Mouse (Mus musculus): ENCODE measurements around the gene Adamts17. TPM values are rescaled to one million over a fixed set of nuclear protein-coding genes. Genes with fewer than 3 reads are reported as not detected.

The Adamts17 gene
- polyA plus RNA-seq, 1 experiment from 2014 or later, result 0.06 TPM

DNA sequence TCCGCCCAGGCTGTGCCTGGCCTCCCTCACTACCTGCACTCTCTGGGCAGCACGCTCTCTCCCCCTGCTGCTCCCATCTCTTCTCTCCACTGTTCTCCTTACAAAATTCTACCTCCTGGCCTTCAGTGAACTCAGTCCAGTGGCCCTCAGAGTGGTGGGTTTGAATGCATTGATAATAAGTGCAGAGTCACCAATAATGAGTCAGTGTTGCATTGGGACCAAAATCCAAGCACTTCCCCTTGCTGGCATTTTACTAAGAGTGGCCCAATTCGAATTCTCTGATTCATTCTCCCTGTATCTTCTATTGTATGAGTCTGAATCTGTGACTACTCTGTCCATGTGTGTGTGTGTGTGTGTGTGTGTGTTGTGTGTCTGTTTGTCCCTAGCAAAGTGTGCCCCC, 32.7 kb upstream of the Adamts17 start:
- ATAC-seq (ENCODE audit: low read depth), result no peak
- Histone ChIP-seq H3K4me2 (ENCODE audit: low read depth, low read length) (no peak overlapping the region), H3K27me3 (ENCODE audit: control insufficient read depth, insufficient read depth, low read depth, low read length) (no peaks in the 10 kb centered on the region), H3K36me3 (ENCODE audit: control insufficient read depth, insufficient read depth) (no peaks in the 10 kb centered on the region), H3K9me3 (replicated peaks; ENCODE audit: control insufficient read depth, low read length) (no peaks in the 10 kb centered on the region), H3K27ac (ENCODE audit: low read length) (no peak overlapping the region), H3K4me3 (ENCODE audit: low read depth, low read length) (no peak overlapping the region), H3K4me1 (ENCODE audit: control insufficient read depth, low read depth, low read length) (no peaks in the 10 kb centered on the region), H3K9ac (ENCODE audit: low read depth, low read length) (no peak overlapping the region)
- WGBS (ENCODE audit: insufficient replicate concordance), result 39% methylated on average over 3 of the region's 3 CpGs

DNA sequence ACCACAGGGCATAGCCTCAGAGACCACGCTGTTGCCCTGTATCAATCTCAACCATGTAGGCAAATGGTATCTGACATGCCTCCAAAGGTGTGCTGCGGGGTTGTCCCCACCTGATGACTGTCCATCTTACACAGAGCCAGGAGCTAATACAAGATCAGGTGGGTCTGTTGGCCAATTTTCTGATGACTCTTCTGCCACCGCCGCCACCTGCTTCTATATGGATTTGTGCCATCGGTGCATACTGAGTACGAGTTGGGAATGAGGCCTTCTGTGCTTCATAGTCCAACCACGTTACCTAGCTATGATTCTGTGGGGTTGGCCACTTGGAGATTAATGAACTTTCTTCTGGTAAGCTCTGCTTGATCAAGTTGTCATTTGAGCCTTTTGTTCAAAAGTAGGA, 29.1 kb upstream of the Adamts17 start:
- Histone ChIP-seq H3K4me3 (ENCODE audit: low read depth, low read length) (no peak overlapping the region), H3K9ac (ENCODE audit: low read depth, low read length) (no peak overlapping the region), H3K4me1 (ENCODE audit: control insufficient read depth, low read depth, low read length) (no peaks in the 10 kb centered on the region), H3K36me3 (ENCODE audit: control insufficient read depth, insufficient read depth) (no peaks in the 10 kb centered on the region), H3K9me3 (replicated peaks; ENCODE audit: control insufficient read depth, low read length) (no peaks in the 10 kb centered on the region), H3K27ac (ENCODE audit: low read length) (no peak overlapping the region), H3K27me3 (ENCODE audit: control insufficient read depth, insufficient read depth, low read depth, low read length) (no peaks in the 10 kb centered on the region), H3K4me2 (ENCODE audit: low read depth, low read length) (no peak overlapping the region)
- ATAC-seq (ENCODE audit: low read depth), result no peak
- 76% methylated on average over 7 of the region's 7 CpGs for WGBS (ENCODE audit: insufficient replicate concordance)

DNA sequence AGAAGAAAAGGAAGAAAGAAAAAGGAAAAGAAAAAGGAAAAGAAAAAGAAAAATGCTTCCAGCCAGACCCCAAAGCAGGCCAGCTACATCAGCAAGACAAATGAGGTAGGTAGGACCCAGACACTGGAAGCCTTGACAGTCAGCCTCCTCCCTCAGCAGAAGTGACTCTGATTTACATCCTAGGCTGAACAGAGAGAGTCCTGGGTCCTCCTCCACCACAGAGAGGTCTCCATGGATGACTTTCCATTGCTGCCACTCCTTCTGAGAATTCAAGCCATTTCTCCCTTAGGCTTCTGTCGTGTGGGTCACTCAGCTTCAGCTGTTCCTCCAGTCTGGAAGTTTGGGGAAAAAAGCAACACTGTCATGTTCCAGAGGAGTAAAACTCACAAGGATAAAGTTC, 28.2 kb upstream of the Adamts17 start:
- 63% methylated on average over 1 of the region's 1 CpGs for WGBS (ENCODE audit: insufficient replicate concordance)
- ATAC-seq (ENCODE audit: low read depth), result no peak
- Histone ChIP-seq H3K4me2 (ENCODE audit: low read depth, low read length) (no peak overlapping the region), H3K4me3 (ENCODE audit: low read depth, low read length) (no peak overlapping the region), H3K27ac (ENCODE audit: low read length) (no peak overlapping the region), H3K9me3 (replicated peaks; ENCODE audit: control insufficient read depth, low read length) (no peaks in the 10 kb centered on the region), H3K36me3 (ENCODE audit: control insufficient read depth, insufficient read depth) (no peaks in the 10 kb centered on the region), H3K9ac (ENCODE audit: low read depth, low read length) (no peak overlapping the region), H3K27me3 (ENCODE audit: control insufficient read depth, insufficient read depth, low read depth, low read length) (no peaks in the 10 kb centered on the region), H3K4me1 (ENCODE audit: control insufficient read depth, low read depth, low read length) (no peaks in the 10 kb centered on the region)

DNA sequence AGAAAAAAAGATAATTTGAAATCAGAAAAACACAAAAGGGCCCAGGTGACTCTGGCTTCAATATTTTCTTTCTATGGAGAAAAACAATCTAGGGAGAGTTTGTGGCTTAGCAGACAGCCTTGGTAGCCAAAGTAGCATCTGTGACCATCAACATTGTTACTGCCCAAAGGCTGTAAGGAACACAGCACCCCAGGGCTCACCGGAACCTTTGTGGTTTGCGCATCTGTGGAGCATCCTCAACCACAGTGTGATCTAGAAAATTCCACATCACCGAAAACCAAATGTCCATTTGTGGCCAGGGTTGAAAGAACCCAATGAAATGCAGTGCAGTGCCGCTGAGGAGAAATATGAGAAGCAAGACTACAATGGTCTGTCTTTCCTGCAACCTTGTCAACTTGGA, 27.2 kb upstream of the Adamts17 start:
- no peak for ATAC-seq (ENCODE audit: low read depth)
- no peaks in the 10 kb centered on the region for H3K9me3 ChIP-seq (replicated peaks; ENCODE audit: control insufficient read depth, low read length)

DNA sequence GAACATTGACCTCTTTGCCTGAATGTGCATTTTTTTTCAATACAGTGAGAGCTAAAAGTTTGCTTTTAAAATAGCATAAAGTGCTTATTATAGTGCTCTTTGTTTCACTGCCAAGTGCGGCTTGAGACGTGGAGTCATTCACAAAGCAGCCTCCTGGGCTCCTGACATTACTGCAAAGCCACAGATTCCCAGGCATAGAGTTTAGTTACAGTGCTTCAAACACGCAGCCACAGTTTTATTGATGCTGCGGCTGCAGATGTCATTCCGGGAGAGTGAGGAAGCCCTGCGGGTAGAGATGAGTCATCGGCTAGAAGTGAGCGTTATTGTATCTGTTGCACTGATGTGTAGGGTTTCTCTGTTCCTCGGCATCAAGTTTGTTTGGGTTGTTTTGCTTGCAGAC, 26.8 kb upstream of the Adamts17 start:
- H3K27ac ChIP-seq (ENCODE audit: low read length), result no peak overlapping the region
- H3K27me3 ChIP-seq (ENCODE audit: control insufficient read depth, insufficient read depth, low read depth, low read length), result no peaks in the 10 kb centered on the region
- no peak for ATAC-seq (ENCODE audit: low read depth)
- no peak overlapping the region for H3K4me3 ChIP-seq (ENCODE audit: low read depth, low read length)
- no peaks in the 10 kb centered on the region for H3K36me3 ChIP-seq (ENCODE audit: control insufficient read depth, insufficient read depth)
- no peaks in the 10 kb centered on the region for H3K4me1 ChIP-seq (ENCODE audit: control insufficient read depth, low read depth, low read length)
- 30% methylated on average over 9 of the region's 9 CpGs for WGBS (ENCODE audit: insufficient replicate concordance)
- H3K4me2 ChIP-seq (ENCODE audit: low read depth, low read length), result no peak overlapping the region
- H3K9me3 ChIP-seq (replicated peaks; ENCODE audit: control insufficient read depth, low read length), result no peaks in the 10 kb centered on the region
- no peak overlapping the region for H3K9ac ChIP-seq (ENCODE audit: low read depth, low read length)

More for the DNA sequence above, 27.2 kb upstream of the Adamts17 start:
- Histone ChIP-seq H3K4me2 (ENCODE audit: low read depth, low read length) (no peak overlapping the region), H3K27me3 (ENCODE audit: control insufficient read depth, insufficient read depth, low read depth, low read length) (no peaks in the 10 kb centered on the region), H3K4me1 (ENCODE audit: control insufficient read depth, low read depth, low read length) (no peaks in the 10 kb centered on the region), H3K4me3 (ENCODE audit: low read depth, low read length) (no peak overlapping the region), H3K27ac (ENCODE audit: low read length) (no peak overlapping the region), H3K36me3 (ENCODE audit: control insufficient read depth, insufficient read depth) (no peaks in the 10 kb centered on the region), H3K9ac (ENCODE audit: low read depth, low read length) (no peak overlapping the region)
- 68% methylated on average over 4 of the region's 4 CpGs for WGBS (ENCODE audit: insufficient replicate concordance)

DNA sequence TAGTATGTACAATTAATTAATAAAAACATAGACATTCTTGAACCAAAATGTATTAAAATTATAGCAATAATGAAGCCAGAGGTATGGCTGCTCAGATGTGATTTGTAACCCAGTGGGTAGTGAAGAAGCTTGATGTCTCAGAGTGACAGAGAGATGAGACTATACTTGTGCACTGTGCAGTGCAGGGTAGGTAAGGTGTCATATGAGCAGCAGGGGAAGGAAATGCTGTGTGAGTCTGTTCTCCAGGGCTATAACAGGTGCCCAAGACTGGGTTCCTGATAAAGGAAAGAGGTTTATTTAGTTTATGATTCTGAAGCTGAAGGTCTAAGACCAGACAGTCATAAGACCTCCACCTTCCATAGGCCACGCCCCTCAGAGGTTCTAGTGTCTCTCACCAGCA, 26.4 kb upstream of the Adamts17 start:
- Histone ChIP-seq H3K9ac (ENCODE audit: low read depth, low read length) (no peak overlapping the region), H3K4me3 (ENCODE audit: low read depth, low read length) (no peak overlapping the region), H3K4me2 (ENCODE audit: low read depth, low read length) (no peak overlapping the region), H3K9me3 (replicated peaks; ENCODE audit: control insufficient read depth, low read length) (no peaks in the 10 kb centered on the region), H3K27ac (ENCODE audit: low read length) (no peak overlapping the region), H3K36me3 (ENCODE audit: control insufficient read depth, insufficient read depth) (no peaks in the 10 kb centered on the region), H3K4me1 (ENCODE audit: control insufficient read depth, low read depth, low read length) (no peaks in the 10 kb centered on the region), H3K27me3 (ENCODE audit: control insufficient read depth, insufficient read depth, low read depth, low read length) (no peaks in the 10 kb centered on the region)
- ATAC-seq (ENCODE audit: low read depth), result no peak
- 34% methylated on average over 1 of the region's 1 CpGs for WGBS (ENCODE audit: insufficient replicate concordance)

DNA sequence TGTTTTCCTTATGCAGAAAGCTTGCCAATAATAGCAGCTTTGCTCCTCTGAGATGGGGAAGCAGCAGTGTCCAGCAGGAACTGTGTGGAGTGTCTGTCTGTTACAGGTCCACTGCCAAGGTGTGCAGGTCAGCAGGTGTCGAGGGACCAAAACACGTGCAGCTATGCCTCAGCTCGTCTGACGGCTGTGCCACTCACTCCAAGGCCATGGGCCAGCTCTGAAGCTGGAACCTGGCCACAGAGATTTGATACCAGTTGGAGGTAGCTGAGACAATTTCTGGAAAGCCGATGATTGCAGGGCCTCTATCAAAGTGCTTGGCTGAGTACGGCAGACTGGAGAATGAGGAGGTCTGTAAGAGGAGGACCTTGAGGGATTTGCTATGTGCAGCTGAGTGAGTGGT, 24.0 kb upstream of the Adamts17 start:
- ATAC-seq (ENCODE audit: low read depth), result no peak

DNA sequence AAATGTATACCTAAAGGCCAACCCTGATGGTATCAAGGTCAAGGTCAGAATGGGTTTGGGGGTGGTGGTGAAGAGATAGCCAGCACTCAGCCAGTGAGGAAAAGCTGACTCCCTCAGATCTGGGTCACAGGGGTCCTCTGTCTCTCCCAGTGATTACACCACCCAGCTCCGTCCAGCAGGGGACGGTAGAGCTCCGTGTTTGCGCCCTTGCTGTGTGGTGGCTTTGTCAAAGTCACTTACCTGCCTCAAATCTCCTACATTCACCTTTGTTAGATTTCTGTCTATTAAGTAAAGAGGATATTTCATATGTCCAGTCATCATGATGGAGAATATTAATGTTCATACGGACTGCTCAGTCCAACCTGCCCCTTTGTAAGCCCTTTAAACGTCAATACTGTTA, 19.5 kb upstream of the Adamts17 start:
- ATAC-seq (ENCODE audit: low read depth), result no peak
- H3K27ac ChIP-seq (ENCODE audit: low read length), result no peak overlapping the region

More for the DNA sequence above, 24.0 kb upstream of the Adamts17 start:
- Histone ChIP-seq H3K27me3 (ENCODE audit: control insufficient read depth, insufficient read depth, low read depth, low read length) (no peaks in the 10 kb centered on the region), H3K4me2 (ENCODE audit: low read depth, low read length) (no peak overlapping the region), H3K4me1 (ENCODE audit: control insufficient read depth, low read depth, low read length) (no peaks in the 10 kb centered on the region), H3K9me3 (replicated peaks; ENCODE audit: control insufficient read depth, low read length) (no peaks in the 10 kb centered on the region), H3K4me3 (ENCODE audit: low read depth, low read length) (no peak overlapping the region), H3K36me3 (ENCODE audit: control insufficient read depth, insufficient read depth) (no peaks in the 10 kb centered on the region), H3K27ac (ENCODE audit: low read length) (no peak overlapping the region), H3K9ac (ENCODE audit: low read depth, low read length) (no peak overlapping the region)
- WGBS (ENCODE audit: insufficient replicate concordance), result 66% methylated on average over 6 of the region's 6 CpGs

DNA sequence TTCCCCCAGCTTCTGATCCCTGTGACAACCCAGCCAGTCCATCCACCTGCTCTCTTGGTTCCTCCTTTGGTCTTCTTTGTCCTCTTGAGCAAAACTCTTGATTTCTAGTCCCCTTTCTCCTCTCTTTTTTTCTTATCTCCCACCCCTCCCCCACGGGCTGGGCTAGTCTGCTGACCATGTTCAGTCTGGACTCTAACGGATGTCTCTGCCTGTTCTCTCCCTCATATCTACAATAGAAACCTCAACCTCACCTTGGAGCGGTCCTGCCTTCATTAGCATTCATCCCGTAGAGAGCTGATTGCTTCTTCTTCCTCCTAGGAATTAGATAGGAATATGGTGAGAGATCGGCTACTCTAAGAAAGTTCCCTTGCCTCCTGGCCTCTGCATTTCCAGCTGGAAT, 8.7 kb upstream of the Adamts17 start:
- no peak overlapping the region for H3K27ac ChIP-seq (ENCODE audit: low read length)
- no peak overlapping the region for H3K4me2 ChIP-seq (ENCODE audit: low read depth, low read length)
- no peaks in the 10 kb centered on the region for H3K9me3 ChIP-seq (replicated peaks; ENCODE audit: control insufficient read depth, low read length)
- H3K4me3 ChIP-seq (ENCODE audit: low read depth, low read length), result no peak overlapping the region
- ATAC-seq (ENCODE audit: low read depth), result no peak
- H3K4me1 ChIP-seq (ENCODE audit: control insufficient read depth, low read depth, low read length), result no peaks in the 10 kb centered on the region
- H3K36me3 ChIP-seq (ENCODE audit: control insufficient read depth, insufficient read depth), result no peaks in the 10 kb centered on the region
- no peaks in the 10 kb centered on the region for H3K27me3 ChIP-seq (ENCODE audit: control insufficient read depth, insufficient read depth, low read depth, low read length)
- no peak overlapping the region for H3K9ac ChIP-seq (ENCODE audit: low read depth, low read length)
- 45% methylated on average over 5 of the region's 5 CpGs for WGBS (ENCODE audit: insufficient replicate concordance)

More for the DNA sequence above, 19.5 kb upstream of the Adamts17 start:
- no peak overlapping the region for H3K9ac ChIP-seq (ENCODE audit: low read depth, low read length)
- H3K27me3 ChIP-seq (ENCODE audit: control insufficient read depth, insufficient read depth, low read depth, low read length), result no peaks in the 10 kb centered on the region
- H3K36me3 ChIP-seq (ENCODE audit: control insufficient read depth, insufficient read depth), result no peaks in the 10 kb centered on the region
- no peaks in the 10 kb centered on the region for H3K4me1 ChIP-seq (ENCODE audit: control insufficient read depth, low read depth, low read length)
- 22% methylated on average over 6 of the region's 6 CpGs for WGBS (ENCODE audit: insufficient replicate concordance)
- H3K9me3 ChIP-seq (replicated peaks; ENCODE audit: control insufficient read depth, low read length), result no peaks in the 10 kb centered on the region
- H3K4me3 ChIP-seq (ENCODE audit: low read depth, low read length), result no peak overlapping the region
- H3K4me2 ChIP-seq (ENCODE audit: low read depth, low read length), result no peak overlapping the region

DNA sequence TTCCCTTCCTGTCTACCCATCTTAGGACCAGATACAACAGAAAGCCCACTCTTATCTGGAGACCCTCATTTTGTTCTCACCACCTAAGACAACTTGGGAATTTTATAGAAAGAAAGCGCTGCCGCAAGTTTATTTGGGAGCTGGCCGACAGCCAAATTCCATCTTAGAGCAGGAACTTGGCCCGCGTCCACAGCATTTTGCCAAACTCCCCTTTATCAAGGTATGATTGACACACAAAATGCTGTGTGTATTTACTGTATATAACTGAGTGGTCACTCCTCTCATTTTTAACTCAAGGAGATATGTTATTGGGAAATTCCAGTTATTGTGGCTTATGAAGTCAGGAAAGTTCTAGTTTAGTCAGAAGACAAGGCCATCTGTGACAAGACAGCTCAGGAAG, 8.2 kb upstream of the Adamts17 start:
- no peaks in the 10 kb centered on the region for H3K4me1 ChIP-seq (ENCODE audit: control insufficient read depth, low read depth, low read length)
- no peak overlapping the region for H3K9ac ChIP-seq (ENCODE audit: low read depth, low read length)
- H3K36me3 ChIP-seq (ENCODE audit: control insufficient read depth, insufficient read depth), result no peaks in the 10 kb centered on the region
- H3K9me3 ChIP-seq (replicated peaks; ENCODE audit: control insufficient read depth, low read length), result no peaks in the 10 kb centered on the region
- H3K4me2 ChIP-seq (ENCODE audit: low read depth, low read length), result no peak overlapping the region
- no peak for ATAC-seq (ENCODE audit: low read depth)
- H3K4me3 ChIP-seq (ENCODE audit: low read depth, low read length), result no peak overlapping the region
- no peak overlapping the region for H3K27ac ChIP-seq (ENCODE audit: low read length)
- 74% methylated on average over 5 of the region's 5 CpGs for WGBS (ENCODE audit: insufficient replicate concordance)
- no peaks in the 10 kb centered on the region for H3K27me3 ChIP-seq (ENCODE audit: control insufficient read depth, insufficient read depth, low read depth, low read length)
